Mouse (Mus musculus): ENCODE measurements around the gene Mtx3. TPM values are rescaled to one million over a fixed set of nuclear protein-coding genes. Genes with fewer than 3 reads are reported as not detected.

Gene Mtx3
- polyA plus RNA-seq, 1 experiment from 2014 or later = 4.1 TPM

DNA sequence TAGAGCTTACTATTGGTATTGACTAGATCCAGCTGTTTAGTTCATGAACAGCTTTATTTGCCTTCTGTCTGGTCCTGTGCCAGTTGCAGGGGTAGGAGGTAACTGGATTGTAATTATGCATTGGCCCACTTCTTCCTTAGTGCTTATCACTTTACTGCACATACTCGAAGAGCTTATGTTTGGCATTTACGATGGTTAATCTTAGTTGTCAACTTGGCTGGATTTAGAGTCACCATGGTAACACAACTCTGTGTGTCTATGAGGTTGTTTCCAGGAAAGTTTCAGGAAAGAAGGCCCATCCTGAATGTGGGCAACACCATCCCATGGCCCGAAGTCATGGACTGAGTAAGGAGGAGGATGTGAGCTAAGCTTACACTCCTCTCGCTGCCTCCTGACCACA is 11.4 kb upstream of the Mtx3 start:
- peaks cover 9% of the 10 kb centered on the region; the same call in 1 of the 2 replicates for H3K4me1 ChIP-seq (ENCODE audit: control insufficient read depth, insufficient read depth, low read length)
- no peak overlapping the region for H3K4me3 ChIP-seq (ENCODE audit: low read depth, low read length)
- ATAC-seq (ENCODE audit: low read depth) = no peak
- no peak for DNase-seq (ENCODE audit: low spot score)
- H3K27ac ChIP-seq (replicated peaks; ENCODE audit: low read depth, low read length) = no peak overlapping the region
- H3K36me3 ChIP-seq (ENCODE audit: control insufficient read depth, insufficient read depth, low read length) = no peaks in the 10 kb centered on the region
- no peaks in the 10 kb centered on the region for H3K27me3 ChIP-seq (replicated peaks; ENCODE audit: control insufficient read depth, insufficient read depth, low read length)
- WGBS = 81% methylated on average over 4 of the region's 4 CpGs
- H3K4me2 ChIP-seq (ENCODE audit: low read depth, low read length) = no peak overlapping the region
- no peaks in the 10 kb centered on the region for H3K9me3 ChIP-seq (ENCODE audit: control insufficient read depth, low read length)
- H3K9ac ChIP-seq (ENCODE audit: low read depth, low read length) = no peak overlapping the region

DNA sequence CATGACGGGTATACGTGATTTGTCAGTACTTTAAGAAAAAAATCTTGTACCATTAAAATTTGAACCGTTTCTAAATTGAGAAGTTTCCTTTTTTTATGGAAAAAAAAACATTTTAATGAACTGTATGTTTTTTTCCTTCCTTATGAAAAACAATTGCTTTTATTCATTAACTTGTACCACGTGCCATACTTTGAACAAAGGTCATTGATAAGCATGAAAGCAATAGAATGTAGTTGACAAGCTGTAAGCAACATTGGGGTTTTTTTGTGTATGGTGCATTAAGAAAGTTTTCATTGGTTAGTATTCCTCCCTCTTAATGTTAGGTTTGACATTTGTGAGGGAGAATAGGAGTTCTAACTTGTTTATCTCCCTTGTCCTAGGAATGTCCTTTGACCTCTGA is 1.9 kb downstream of the Mtx3 start:
- Histone ChIP-seq H3K9ac (ENCODE audit: low read depth, low read length) (no peak overlapping the region), H3K27ac (replicated peaks; ENCODE audit: low read depth, low read length) (no peak overlapping the region), H3K4me2 (ENCODE audit: low read depth, low read length) (no peak overlapping the region), H3K36me3 (ENCODE audit: control insufficient read depth, insufficient read depth, low read length) (peaks cover 37% of the 10 kb centered on the region), H3K27me3 (replicated peaks; ENCODE audit: control insufficient read depth, insufficient read depth, low read length) (no peaks in the 10 kb centered on the region), H3K4me1 (ENCODE audit: control insufficient read depth, insufficient read depth, low read length) (peaks cover 4% of the 10 kb centered on the region; the same call in 1 of the 2 replicates), H3K4me3 (ENCODE audit: low read depth, low read length) (no peak overlapping the region), H3K9me3 (ENCODE audit: control insufficient read depth, low read length) (no peaks in the 10 kb centered on the region)
- DNase-seq (ENCODE audit: low spot score) = no peak
- 92% methylated on average over 4 of the region's 4 CpGs for WGBS
- ATAC-seq (ENCODE audit: low read depth) = no peak

DNA sequence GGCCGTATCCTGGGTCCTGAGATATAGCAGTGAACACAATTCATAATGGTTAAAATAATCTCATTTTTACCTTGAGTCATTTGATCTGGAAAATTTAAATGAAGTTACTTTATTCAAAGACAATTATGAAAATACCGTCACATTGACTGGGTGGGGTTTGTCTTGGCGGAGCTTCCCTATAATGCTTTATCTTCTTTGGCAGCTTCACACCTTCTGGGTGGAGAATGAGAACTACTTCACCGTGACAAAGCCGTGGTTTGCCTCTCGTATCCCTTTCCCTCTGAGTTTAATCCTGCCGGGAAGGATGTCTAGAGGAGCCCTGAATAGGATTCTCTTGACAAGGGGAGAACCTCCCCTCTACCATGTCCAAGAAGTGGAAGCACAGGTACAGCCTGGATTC is 2.8 kb downstream of the Mtx3 start:
- Histone ChIP-seq H3K27ac (replicated peaks; ENCODE audit: low read depth, low read length) (no peak overlapping the region), H3K9me3 (ENCODE audit: control insufficient read depth, low read length) (no peaks in the 10 kb centered on the region), H3K9ac (ENCODE audit: low read depth, low read length) (no peak overlapping the region), H3K4me2 (ENCODE audit: low read depth, low read length) (no peak overlapping the region), H3K4me1 (ENCODE audit: control insufficient read depth, insufficient read depth, low read length) (peaks cover 4% of the 10 kb centered on the region; the same call in 1 of the 2 replicates), H3K27me3 (replicated peaks; ENCODE audit: control insufficient read depth, insufficient read depth, low read length) (no peaks in the 10 kb centered on the region), H3K4me3 (ENCODE audit: low read depth, low read length) (no peak overlapping the region), H3K36me3 (ENCODE audit: control insufficient read depth, insufficient read depth, low read length) (peaks cover 44% of the 10 kb centered on the region)
- ATAC-seq (ENCODE audit: low read depth) (no peak), DNase-seq (ENCODE audit: low spot score) (no peak)
- 91% methylated on average over 7 of the region's 7 CpGs for WGBS

DNA sequence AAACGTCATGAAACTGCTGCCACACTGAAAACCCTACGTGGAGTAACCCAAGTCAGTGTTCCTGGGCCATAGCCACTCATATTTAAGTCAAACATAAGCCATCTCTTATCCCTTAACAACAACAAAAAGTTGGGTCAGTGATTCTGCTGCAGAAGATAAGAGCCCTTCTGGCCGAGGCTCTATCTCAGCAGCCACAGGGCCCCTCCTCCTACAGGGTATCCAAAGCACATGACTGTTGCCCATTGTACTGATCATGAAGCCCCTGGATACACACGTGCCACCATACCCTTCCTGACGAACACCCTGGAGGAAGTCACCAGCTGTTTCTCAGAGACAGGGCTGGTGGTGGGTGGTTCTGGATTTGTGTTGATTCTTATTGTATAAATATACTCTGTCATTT is 3.4 kb downstream of the Mtx3 start:
- peaks cover 49% of the 10 kb centered on the region for H3K36me3 ChIP-seq (ENCODE audit: control insufficient read depth, insufficient read depth, low read length)

DNA sequence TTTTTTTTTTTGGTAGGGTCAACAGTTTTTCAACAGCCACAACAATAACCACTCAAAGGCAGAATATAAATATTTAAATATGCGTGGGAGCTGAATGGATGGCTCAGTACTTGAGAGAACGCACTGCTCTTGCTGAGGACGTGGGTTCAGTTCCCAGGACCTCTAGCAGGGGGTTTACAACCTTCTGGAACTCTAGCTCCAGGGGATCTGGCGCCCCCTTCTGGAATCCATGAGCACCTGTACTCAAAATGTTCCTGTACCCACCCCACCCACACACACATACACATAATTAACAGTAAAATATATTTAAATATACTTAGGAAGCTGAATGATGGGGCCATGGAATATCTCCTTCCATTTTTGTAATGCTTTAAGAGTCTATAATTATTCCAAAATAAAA is 11.3 kb downstream of the Mtx3 start:
- H3K4me1 ChIP-seq (ENCODE audit: control insufficient read depth, insufficient read depth, low read length) = no peaks in the 10 kb centered on the region
- DNase-seq (ENCODE audit: low spot score) = no peak
- WGBS = 77% methylated on average over 4 of the region's 4 CpGs
- ATAC-seq (ENCODE audit: low read depth) = no peak
- H3K27ac ChIP-seq (replicated peaks; ENCODE audit: low read depth, low read length) = no peak overlapping the region
- H3K27me3 ChIP-seq (replicated peaks; ENCODE audit: control insufficient read depth, insufficient read depth, low read length) = no peaks in the 10 kb centered on the region
- H3K4me3 ChIP-seq (ENCODE audit: low read depth, low read length) = no peak overlapping the region
- no peaks in the 10 kb centered on the region for H3K9me3 ChIP-seq (ENCODE audit: control insufficient read depth, low read length)
- no peak overlapping the region for H3K9ac ChIP-seq (ENCODE audit: low read depth, low read length)
- no peak overlapping the region for H3K4me2 ChIP-seq (ENCODE audit: low read depth, low read length)
- H3K36me3 ChIP-seq (ENCODE audit: control insufficient read depth, insufficient read depth, low read length) = peaks cover 40% of the 10 kb centered on the region; the same call in 1 of the 2 replicates

More for the DNA sequence above, 3.4 kb downstream of the Mtx3 start:
- Histone ChIP-seq H3K4me1 (ENCODE audit: control insufficient read depth, insufficient read depth, low read length) (peaks cover 4% of the 10 kb centered on the region; the same call in 1 of the 2 replicates), H3K9me3 (ENCODE audit: control insufficient read depth, low read length) (no peaks in the 10 kb centered on the region), H3K9ac (ENCODE audit: low read depth, low read length) (no peak overlapping the region), H3K4me2 (ENCODE audit: low read depth, low read length) (no peak overlapping the region), H3K4me3 (ENCODE audit: low read depth, low read length) (no peak overlapping the region), H3K27ac (replicated peaks; ENCODE audit: low read depth, low read length) (no peak overlapping the region), H3K27me3 (replicated peaks; ENCODE audit: control insufficient read depth, insufficient read depth, low read length) (no peaks in the 10 kb centered on the region)
- DNase-seq (ENCODE audit: low spot score) (no peak), ATAC-seq (ENCODE audit: low read depth) (no peak)
- 79% methylated on average over 5 of the region's 5 CpGs for WGBS

DNA sequence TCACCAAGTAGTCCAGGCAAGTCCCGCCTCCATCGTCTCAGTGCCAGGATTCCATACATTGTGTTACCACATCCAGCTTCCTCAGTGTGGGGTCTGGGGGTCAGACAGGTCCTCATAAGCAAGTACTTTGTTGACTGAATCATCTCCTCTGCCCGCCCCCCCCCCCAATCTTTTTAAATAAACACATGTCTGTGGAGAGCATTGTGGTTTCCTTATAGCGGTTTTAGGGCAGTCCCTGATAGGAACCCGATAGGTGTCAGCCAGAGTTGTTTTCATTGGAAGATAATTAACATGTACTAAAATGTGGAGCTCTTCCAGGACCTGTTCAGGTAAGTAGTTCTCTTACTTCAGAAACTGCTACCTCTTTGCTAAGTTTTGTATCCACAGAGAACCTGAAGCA is 14.2 kb downstream of the Mtx3 start:
- H3K4me1 ChIP-seq (ENCODE audit: control insufficient read depth, insufficient read depth, low read length) = no peaks in the 10 kb centered on the region

DNA sequence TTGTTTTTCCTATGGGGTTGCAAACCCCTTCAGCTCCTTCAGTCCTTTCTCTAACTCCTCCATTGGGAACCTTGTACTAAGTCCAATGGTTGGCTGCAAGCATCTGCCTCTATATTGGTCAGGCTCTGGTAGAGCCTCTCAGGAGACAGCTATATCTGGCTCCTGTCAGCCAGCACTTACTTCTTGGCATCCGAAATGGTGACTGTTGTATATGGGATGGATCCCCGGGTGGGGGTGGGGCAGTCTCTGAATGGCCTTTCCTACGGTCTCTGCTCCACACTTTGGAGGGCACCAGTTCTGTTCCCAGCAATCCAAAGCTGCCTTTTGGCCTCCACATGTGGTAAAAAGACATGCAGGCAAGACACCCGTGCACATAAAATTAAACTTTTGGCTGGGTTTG is 15.4 kb downstream of the Mtx3 start:
- Histone ChIP-seq H3K4me3 (ENCODE audit: low read depth, low read length) (no peak overlapping the region), H3K4me2 (ENCODE audit: low read depth, low read length) (no peak overlapping the region), H3K9ac (ENCODE audit: low read depth, low read length) (no peak overlapping the region), H3K9me3 (ENCODE audit: control insufficient read depth, low read length) (no peaks in the 10 kb centered on the region), H3K27ac (replicated peaks; ENCODE audit: low read depth, low read length) (no peak overlapping the region), H3K4me1 (ENCODE audit: control insufficient read depth, insufficient read depth, low read length) (no peaks in the 10 kb centered on the region), H3K27me3 (replicated peaks; ENCODE audit: control insufficient read depth, insufficient read depth, low read length) (no peaks in the 10 kb centered on the region), H3K36me3 (ENCODE audit: control insufficient read depth, insufficient read depth, low read length) (0 out of 2 replicates have a peak, but pooled peaks cover 10% of the 10 kb centered on the region)
- WGBS = 83% methylated on average over 4 of the region's 4 CpGs
- no peak for DNase-seq (ENCODE audit: low spot score)
- ATAC-seq (ENCODE audit: low read depth) = no peak

More for the DNA sequence above, 14.2 kb downstream of the Mtx3 start:
- Histone ChIP-seq H3K27me3 (replicated peaks; ENCODE audit: control insufficient read depth, insufficient read depth, low read length) (no peaks in the 10 kb centered on the region), H3K9me3 (ENCODE audit: control insufficient read depth, low read length) (no peaks in the 10 kb centered on the region), H3K4me3 (ENCODE audit: low read depth, low read length) (no peak overlapping the region), H3K4me2 (ENCODE audit: low read depth, low read length) (no peak overlapping the region), H3K9ac (ENCODE audit: low read depth, low read length) (no peak overlapping the region), H3K36me3 (ENCODE audit: control insufficient read depth, insufficient read depth, low read length) (peaks cover 17% of the 10 kb centered on the region; the same call in 1 of the 2 replicates), H3K27ac (replicated peaks; ENCODE audit: low read depth, low read length) (no peak overlapping the region)
- DNase-seq (ENCODE audit: low spot score) (no peak), ATAC-seq (ENCODE audit: low read depth) (no peak)
- WGBS = 69% methylated on average over 5 of the region's 5 CpGs

DNA sequence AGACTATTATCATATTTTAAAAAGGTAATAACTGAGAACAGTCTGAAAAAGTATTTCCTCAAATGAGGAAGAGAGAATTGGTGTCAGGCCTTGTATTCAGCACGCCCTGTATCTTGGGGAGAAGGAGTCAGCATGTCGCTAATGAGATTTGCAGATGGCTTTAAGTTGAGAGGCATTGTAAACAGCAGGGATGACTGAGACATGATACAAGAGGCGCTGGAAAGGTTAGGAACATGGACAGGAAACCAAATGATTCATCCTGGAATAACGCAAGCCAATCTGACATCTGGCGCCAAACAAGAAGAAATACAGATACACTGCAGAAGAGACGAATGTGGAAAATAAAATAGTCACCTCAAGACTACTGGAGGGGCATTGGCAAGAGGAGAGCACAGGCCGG is 20.8 kb downstream of the Mtx3 start:
- H3K27me3 ChIP-seq (replicated peaks; ENCODE audit: control insufficient read depth, insufficient read depth, low read length) = no peaks in the 10 kb centered on the region
- no peak overlapping the region for H3K9ac ChIP-seq (ENCODE audit: low read depth, low read length)
- no peak overlapping the region for H3K4me2 ChIP-seq (ENCODE audit: low read depth, low read length)
- ATAC-seq (ENCODE audit: low read depth) = peak; percentile 65; the same call in 1 of the 2 replicates
- peak; percentile 47 for DNase-seq (ENCODE audit: low spot score)
- WGBS = 73% methylated on average over 7 of the region's 7 CpGs
- H3K4me1 ChIP-seq (ENCODE audit: control insufficient read depth, insufficient read depth, low read length) = no peaks in the 10 kb centered on the region
- H3K36me3 ChIP-seq (ENCODE audit: control insufficient read depth, insufficient read depth, low read length) = no peaks in the 10 kb centered on the region
- no peaks in the 10 kb centered on the region for H3K9me3 ChIP-seq (ENCODE audit: control insufficient read depth, low read length)
- H3K4me3 ChIP-seq (ENCODE audit: low read depth, low read length) = no peak overlapping the region
- no peak overlapping the region for H3K27ac ChIP-seq (replicated peaks; ENCODE audit: low read depth, low read length)

DNA sequence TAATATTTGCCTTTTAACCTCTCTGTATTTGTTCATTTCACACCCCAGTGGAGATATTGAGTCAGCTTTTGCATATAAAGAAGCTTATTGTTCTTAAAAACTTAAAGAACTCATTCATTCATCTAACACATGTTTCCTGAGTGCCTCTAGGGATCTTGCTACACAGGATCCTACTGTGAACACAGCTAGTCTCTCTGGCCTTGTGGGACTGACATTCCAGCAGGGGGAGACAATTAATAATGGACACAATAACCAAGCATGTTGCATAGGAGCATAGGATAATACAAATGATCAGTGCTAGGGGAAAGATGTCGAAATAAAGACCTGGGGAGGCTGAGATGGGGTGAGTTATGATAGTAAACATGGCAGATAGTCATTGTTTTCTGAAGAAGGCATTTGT is 22.1 kb downstream of the Mtx3 start:
- Histone ChIP-seq H3K9me3 (ENCODE audit: control insufficient read depth, low read length) (no peaks in the 10 kb centered on the region), H3K9ac (ENCODE audit: low read depth, low read length) (no peak overlapping the region), H3K4me2 (ENCODE audit: low read depth, low read length) (no peak overlapping the region), H3K4me3 (ENCODE audit: low read depth, low read length) (no peak overlapping the region), H3K4me1 (ENCODE audit: control insufficient read depth, insufficient read depth, low read length) (no peaks in the 10 kb centered on the region), H3K27me3 (replicated peaks; ENCODE audit: control insufficient read depth, insufficient read depth, low read length) (no peaks in the 10 kb centered on the region), H3K36me3 (ENCODE audit: control insufficient read depth, insufficient read depth, low read length) (no peaks in the 10 kb centered on the region), H3K27ac (replicated peaks; ENCODE audit: low read depth, low read length) (no peak overlapping the region)
- 64% methylated on average over 1 of the region's 1 CpGs for WGBS
- ATAC-seq (ENCODE audit: low read depth) (no peak), DNase-seq (ENCODE audit: low spot score) (no peak)
